Mouse (Mus musculus) E14TG2a.4 (cell line): ENCODE measurements around the gene BC051665.

Source experiments
- H3K27me3 ChIP-seq: 2 replicates; pipeline ENCODE4 v1.6.1; 2014; ENCODE audit warnings: low read length, control low read depth; ENCODE audit not compliant: insufficient read depth
- H3K36me3 ChIP-seq: 2 replicates; pipeline ENCODE4 v1.6.1; 2014; ENCODE audit warnings: low read length, control low read depth; ENCODE audit not compliant: insufficient read depth
- H3K4me1 ChIP-seq: replicated peaks from 2 replicates; pipeline ENCODE4 v1.6.1; 2014; ENCODE audit warnings: low read depth, low read length, control low read depth
- H3K4me3 ChIP-seq: replicated peaks from 2 replicates; pipeline ENCODE4 v1.5.1; 2014; ENCODE audit warnings: mild to moderate bottlenecking, low read length
- H3K9me3 ChIP-seq: 2 replicates; pipeline ENCODE4 v1.6.1; 2014; ENCODE audit warnings: low read length, control low read depth
- CTCF ChIP-seq: conservative IDR thresholded peaks from 2 replicates; pipeline ENCODE4 v1.5.1; 2014; ENCODE audit warnings: low read length
- NANOG ChIP-seq: IDR thresholded peaks from 2 replicates; pipeline ENCODE4 v1.6.1; 2014; ENCODE audit warnings: borderline replicate concordance, low read length, mixed read lengths
- POU5F1 ChIP-seq: IDR thresholded peaks from 2 replicates; pipeline ENCODE4 v1.6.1; 2014; ENCODE audit warnings: low read length, borderline replicate concordance

The BC051665 gene

GRCm38 (mm10) chr13:60737632-60738324, 48.4 kb downstream of the BC051665 start:
- Histone ChIP-seq H3K27me3 (0 out of 2 replicates have a peak, but pooled peaks cover 4% of the 10 kb centered on the region), H3K4me1 (peaks cover 30% of the 10 kb centered on the region), H3K36me3 (peaks cover 15% of the 10 kb centered on the region), H3K9me3 (no peaks in the 10 kb centered on the region), H3K4me3 (peak overlapping the region; percentile 58)
- no peak for TF ChIP-seq NANOG
- no peak for TF ChIP-seq CTCF
- no peak for TF ChIP-seq POU5F1

GRCm38 (mm10) chr13:60736421-60737105, 49.6 kb downstream of the BC051665 start:
- no peaks in the 10 kb centered on the region for H3K9me3 ChIP-seq
- no peak overlapping the region for H3K4me3 ChIP-seq
- no peaks in the 10 kb centered on the region for H3K27me3 ChIP-seq
- TF ChIP-seq POU5F1 (no peak), NANOG (no peak), CTCF (no peak)
- H3K4me1 ChIP-seq = peaks cover 29% of the 10 kb centered on the region
- peaks cover 7% of the 10 kb centered on the region; the same call in 1 of the 2 replicates for H3K36me3 ChIP-seq

GRCm38 (mm10) chr13:60735306-60735705, 50.9 kb downstream of the BC051665 start:
- no peak overlapping the region for H3K4me3 ChIP-seq
- H3K27me3 ChIP-seq = no peaks in the 10 kb centered on the region
- TF ChIP-seq CTCF = no peak
- no peak for TF ChIP-seq POU5F1
- no peak for TF ChIP-seq NANOG
- H3K4me1 ChIP-seq = peaks cover 29% of the 10 kb centered on the region
- peaks cover 15% of the 10 kb centered on the region for H3K36me3 ChIP-seq
- no peaks in the 10 kb centered on the region for H3K9me3 ChIP-seq
